Mouse (Mus musculus) megakaryocyte-erythroid progenitor cell, adult 5 weeks (primary cell): ENCODE data around the gene Numbl. TPM values are rescaled to one million over a fixed set of nuclear protein-coding genes. Genes with fewer than 3 reads are reported as not detected.

ENCODE experiments used
- polyA plus RNA-seq: library from polyadenylated mRNA; stranded (reverse); fragments of >175 nt; gene quantifications from 2 replicates; pipeline ENCODE4 v1.2.3, GENCODE M21; 2012

Numbl gene
- 7.8 and 8.9 TPM in 2 replicates for polyA plus RNA-seq

GRCm38 (mm10) chr7:27258205-27258899, at the start of gene Numbl:
TSS of gene Numbl (plus strand) at chr7:27258433.

GRCm38 (mm10) chr7:27228281-27228821, 29.9 kb upstream of the Numbl start, which contains the start of gene Itpkc:
TSS of gene Itpkc (minus strand) at chr7:27228661.

GRCm38 (mm10) chr7:27232781-27233281, 25.4 kb upstream of the Numbl start, which contains the start of gene Coq8b:
TSS of gene Coq8b (plus strand) at chr7:27233023.

Other genes with a start within 250 kb of the Numbl start
- not detected in 2 replicates for gene Cyp2a12, start 229.4 kb upstream of the Numbl start, polyA plus RNA-seq
- gene Cyp2f2, start 138.5 kb upstream of the Numbl start, polyA plus RNA-seq: not detected in 2 replicates
- not detected in 2 replicates for gene Cyp2t4, start 104.7 kb upstream of the Numbl start, polyA plus RNA-seq
- gene Egln2, start 91.6 kb upstream of the Numbl start, polyA plus RNA-seq: 85.5 and 90.2 TPM in 2 replicates
- gene Rab4b, start 79.5 kb upstream of the Numbl start, polyA plus RNA-seq: 237 and 303 TPM in 2 replicates
- gene Gm21983, start 77.3 kb upstream of the Numbl start, polyA plus RNA-seq: 0.04 TPM in 1 of 2 replicates, not detected in the other
- 0.06 TPM in 1 of 2 replicates, not detected in the other for gene Mia, start 77.3 kb upstream of the Numbl start, polyA plus RNA-seq
- gene BC024978, start 62.7 kb upstream of the Numbl start, polyA plus RNA-seq: 2.9 and 3.7 TPM in 2 replicates
- 499 and 529 TPM in 2 replicates for gene Snrpa, start 62.2 kb upstream of the Numbl start, polyA plus RNA-seq
- 4.8 and 5.9 TPM in 2 replicates for gene Itpkc, start 29.8 kb upstream of the Numbl start, polyA plus RNA-seq
- 45.1 and 49.2 TPM in 2 replicates for gene Coq8b, start 25.4 kb upstream of the Numbl start, polyA plus RNA-seq
- 1.1 and 1.2 TPM in 2 replicates for gene Ltbp4, start 79.3 kb downstream of the Numbl start, polyA plus RNA-seq
- gene Shkbp1, start 97.6 kb downstream of the Numbl start, polyA plus RNA-seq: 133 and 146 TPM in 2 replicates
- 0.93 and 1.2 TPM in 2 replicates for gene Gm20479, start 99.0 kb downstream of the Numbl start, polyA plus RNA-seq
- 0.24 and 0.49 TPM in 2 replicates for gene Sptbn4, start 189.3 kb downstream of the Numbl start, polyA plus RNA-seq
- 204 and 253 TPM in 2 replicates for gene Blvrb, start 189.5 kb downstream of the Numbl start, polyA plus RNA-seq
- 19.3 and 21.0 TPM in 2 replicates for gene Sertad3, start 215.3 kb downstream of the Numbl start, polyA plus RNA-seq
- gene Sertad1, start 228.5 kb downstream of the Numbl start, polyA plus RNA-seq: 156 and 160 TPM in 2 replicates
- 3.2 and 5.7 TPM in 2 replicates for gene Prx, start 240.9 kb downstream of the Numbl start, polyA plus RNA-seq